Mouse (Mus musculus): ENCODE data around the gene Krba1. TPM values are rescaled to one million over a fixed set of nuclear protein-coding genes. Genes with fewer than 3 reads are reported as not detected.

Gene Krba1
- 4.0 TPM for polyA plus RNA-seq (2015; fragmentation: Illumina TruSeq; extraction: RNeasy Lipid Tissue Mini Kit (QIAGEN cat#74804); ENCODE audit: insufficient read depth, low read depth, low replicate concordance)

DNA sequence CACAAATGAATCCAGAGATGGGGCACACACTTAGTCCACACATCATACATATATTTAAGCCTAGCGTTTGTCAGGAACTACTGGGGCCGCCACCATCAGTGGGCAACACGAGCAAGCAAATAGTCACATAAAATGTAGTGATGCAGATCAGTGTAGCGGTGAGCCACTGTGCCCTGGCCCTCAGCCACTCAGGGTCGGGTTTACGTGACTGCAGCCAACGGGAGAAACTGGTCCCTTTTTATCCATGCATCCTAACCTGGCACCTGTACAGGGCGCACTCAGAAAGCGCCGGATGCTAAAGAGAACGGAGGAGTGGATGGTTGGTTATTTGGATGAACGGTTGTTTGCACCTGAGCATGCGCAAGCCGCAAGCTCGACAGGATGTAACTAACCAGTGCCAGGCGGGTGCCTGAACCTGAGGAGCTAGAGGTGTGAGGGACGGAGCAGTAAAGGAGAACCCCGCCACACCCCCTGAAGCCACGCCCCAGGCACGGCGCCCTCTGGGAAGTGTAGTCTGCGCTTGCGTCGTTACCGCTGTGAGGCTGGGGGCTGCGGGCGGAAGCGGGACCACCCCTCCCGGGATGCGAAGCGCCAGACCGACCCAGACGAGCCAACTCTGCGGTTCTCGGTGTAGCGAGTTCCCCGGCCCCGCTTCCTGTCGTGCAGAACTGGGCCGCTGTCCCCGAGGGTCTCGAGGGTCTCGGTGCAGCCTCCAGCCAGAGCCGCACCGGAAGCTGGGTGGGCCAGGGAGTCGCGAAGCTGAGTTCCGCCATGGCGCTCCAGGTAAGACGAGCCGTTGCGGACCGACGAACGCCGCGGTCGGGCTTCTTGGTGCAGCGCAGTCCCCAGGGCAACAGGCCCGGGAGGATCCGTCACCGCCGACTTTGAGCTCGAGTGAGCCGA is at the start of gene Krba1:
Krba1 (plus strand) TSS at position 482 of the 903 bp plus-strand sequence.

DNA sequence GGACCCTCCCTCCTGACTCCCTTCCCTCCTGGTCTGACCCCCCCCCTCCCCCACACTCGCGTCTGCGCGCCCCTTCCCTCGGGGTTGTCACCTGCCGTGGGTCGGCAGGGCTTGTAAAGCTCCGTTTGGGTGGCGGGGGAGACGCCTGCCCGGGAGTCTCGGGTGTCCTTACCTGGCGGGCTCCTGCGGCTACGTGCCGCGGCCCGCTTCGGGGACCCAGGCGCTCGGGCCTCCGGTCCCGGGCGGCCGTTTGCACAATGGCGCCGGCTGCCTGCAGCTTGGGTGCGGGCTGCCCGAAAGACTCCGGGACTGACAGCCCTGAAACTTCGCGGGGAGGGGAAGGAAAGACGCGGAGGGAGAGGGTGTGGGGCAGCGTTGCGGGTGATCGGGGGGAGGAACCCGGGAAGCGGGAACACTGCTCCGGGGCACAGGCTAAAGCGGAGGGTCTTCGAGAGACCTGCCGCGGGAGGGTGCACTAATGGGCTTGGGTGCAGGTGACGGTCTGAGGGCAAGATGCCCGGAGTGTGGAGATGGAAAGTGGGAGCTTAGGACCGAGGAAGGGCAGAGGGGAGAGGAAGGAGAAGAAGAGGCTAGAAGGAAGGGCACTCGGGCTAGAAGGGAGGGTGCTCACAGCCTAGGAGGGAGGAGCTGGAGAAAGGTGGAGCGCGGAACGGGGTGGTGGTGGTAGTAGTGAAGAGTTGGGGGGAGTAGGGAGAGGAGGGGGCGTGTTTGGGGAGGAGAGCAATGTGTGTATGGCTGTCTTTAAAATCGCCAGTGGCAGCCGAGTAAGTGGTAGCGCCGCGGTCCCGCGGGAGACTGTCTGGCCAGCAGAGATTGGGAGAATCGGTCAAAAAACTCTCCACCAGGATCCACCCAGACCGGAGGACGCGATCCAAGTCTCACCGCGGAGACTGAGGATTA is 50.1 kb downstream of the Krba1 start, which contains the start of gene Zfp467:
Zfp467 (minus strand) TSS at position 645 of the 921 bp plus-strand sequence.

DNA sequence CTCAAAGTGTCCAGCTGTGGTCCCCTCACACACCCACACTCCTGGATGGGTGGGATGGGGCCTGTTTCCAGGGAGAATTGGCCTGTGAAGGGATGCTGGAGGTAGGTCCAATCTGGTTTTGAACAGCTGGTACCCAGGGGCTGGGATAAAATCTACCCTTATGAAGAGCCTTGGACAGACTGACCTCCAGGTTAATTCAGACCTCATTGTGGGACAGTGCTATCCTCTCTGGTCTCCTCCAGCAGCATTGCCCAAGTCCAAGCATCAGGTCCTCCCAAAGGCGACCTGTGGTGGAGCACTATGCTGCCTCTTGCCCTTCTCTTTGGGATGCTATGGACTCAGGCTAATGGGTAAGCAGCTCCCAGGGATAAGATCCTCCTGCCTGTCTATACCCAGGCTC is 52.5 kb downstream of the Krba1 start, which contains the start of gene Sspo:
Sspo (plus strand) TSS at position 301 of the 400 bp plus-strand sequence.

Other genes starting within 250 kb of the Krba1 start
- gene Zfp467, start 50.2 kb downstream of the Krba1 start, polyA plus RNA-seq (2015; fragmentation: Illumina TruSeq; extraction: RNeasy Lipid Tissue Mini Kit (QIAGEN cat#74804); ENCODE audit: insufficient read depth, low read depth, low replicate concordance) = 10.7 TPM
- gene Sspo, start 52.6 kb downstream of the Krba1 start, polyA plus RNA-seq (2015; fragmentation: Illumina TruSeq; extraction: RNeasy Lipid Tissue Mini Kit (QIAGEN cat#74804); ENCODE audit: insufficient read depth, low read depth, low replicate concordance) = 0.68 TPM
- 9.6 TPM for gene Atp6v0e2, start 142.0 kb downstream of the Krba1 start, polyA plus RNA-seq (2015; fragmentation: Illumina TruSeq; extraction: RNeasy Lipid Tissue Mini Kit (QIAGEN cat#74804); ENCODE audit: insufficient read depth, low read depth, low replicate concordance)
- gene Lrrc61, start 159.2 kb downstream of the Krba1 start, polyA plus RNA-seq (2015; fragmentation: Illumina TruSeq; extraction: RNeasy Lipid Tissue Mini Kit (QIAGEN cat#74804); ENCODE audit: insufficient read depth, low read depth, low replicate concordance) = 2.2 TPM
- 112 TPM for gene Rarres2, start 177.2 kb downstream of the Krba1 start, polyA plus RNA-seq (2015; fragmentation: Illumina TruSeq; extraction: RNeasy Lipid Tissue Mini Kit (QIAGEN cat#74804); ENCODE audit: insufficient read depth, low read depth, low replicate concordance)
- gene Gm45021, start 194.0 kb downstream of the Krba1 start, polyA plus RNA-seq (2015; fragmentation: Illumina TruSeq; extraction: RNeasy Lipid Tissue Mini Kit (QIAGEN cat#74804); ENCODE audit: insufficient read depth, low read depth, low replicate concordance) = not detected
- gene Repin1, start 198.3 kb downstream of the Krba1 start, polyA plus RNA-seq (2015; fragmentation: Illumina TruSeq; extraction: RNeasy Lipid Tissue Mini Kit (QIAGEN cat#74804); ENCODE audit: insufficient read depth, low read depth, low replicate concordance) = 4.4 TPM
- not detected for gene Gm44965, start 198.4 kb downstream of the Krba1 start, polyA plus RNA-seq (2015; fragmentation: Illumina TruSeq; extraction: RNeasy Lipid Tissue Mini Kit (QIAGEN cat#74804); ENCODE audit: insufficient read depth, low read depth, low replicate concordance)
- gene Zfp775, start 206.5 kb downstream of the Krba1 start, polyA plus RNA-seq (2015; fragmentation: Illumina TruSeq; extraction: RNeasy Lipid Tissue Mini Kit (QIAGEN cat#74804); ENCODE audit: insufficient read depth, low read depth, low replicate concordance) = 0.96 TPM
- gene AI854703, start 231.2 kb downstream of the Krba1 start, polyA plus RNA-seq (2015; fragmentation: Illumina TruSeq; extraction: RNeasy Lipid Tissue Mini Kit (QIAGEN cat#74804); ENCODE audit: insufficient read depth, low read depth, low replicate concordance) = not detected